8 mouse cellular contexts compared by ENCODE assay signal in genomic region chr7:28812949-28813348, GRCm38 (mm10). TPM values are rescaled to one million over a fixed set of nuclear protein-coding genes. Genes with fewer than 3 reads are reported as not detected.
DNase-seq lines count a peak whose midpoint lies in the region; ATAC-seq and TF ChIP-seq lines count a peak whose summit lies in the region.

No protein-coding gene starts in this region.

- no peaks in the 10 kb centered on the region for H3K9me3 ChIP-seq in forebrain, embryonic 10.5 days
- H3K9me3 ChIP-seq in limb, embryonic 10.5 days (replicated peaks) = no peaks in the 10 kb centered on the region
- no peaks in the 10 kb centered on the region for H3K9me3 ChIP-seq in neural tube, embryonic 12.5 days

- ATAC-seq in neural tube, embryonic 12.5 days (ENCODE audit: low FRiP score, low read depth) = no peak

- H3K36me3 ChIP-seq in forebrain, embryonic 10.5 days (replicated peaks) = peaks cover 64% of the 10 kb centered on the region
- H3K36me3 ChIP-seq in limb, embryonic 10.5 days = peaks cover 63% of the 10 kb centered on the region
- peaks cover 61% of the 10 kb centered on the region for H3K36me3 ChIP-seq in neural tube, embryonic 12.5 days

- peak overlapping the region; percentile 93 for H3K4me2 ChIP-seq in neural tube, embryonic 12.5 days (replicated peaks)

- peak overlapping the region; percentile 34; the same call in 1 of the 2 replicates for H3K27ac ChIP-seq in layer of hippocampus, adult 2 months
- 0 out of 2 replicates have a peak overlapping the region, but pooled peaks have one; percentile 100 for H3K27ac ChIP-seq in forebrain, embryonic 10.5 days
- no peak overlapping the region for H3K27ac ChIP-seq in limb, embryonic 10.5 days
- H3K27ac ChIP-seq in neural tube, embryonic 12.5 days = no peak overlapping the region

- no peak for DNase-seq in layer of hippocampus, adult 2 months (ENCODE audit: low spot score in 2 of 2)
- no peak for DNase-seq in layer of hippocampus, postnatal 36 days
- no peak for DNase-seq in forebrain, embryonic 10.5 days (ENCODE audit: extremely low spot score, low spot score)
- DNase-seq in limb, embryonic 10.5 days (ENCODE audit: low spot score) = no peak
- no peak for DNase-seq in gastrocnemius, adult 18-20 months (ENCODE audit: low spot score)
- DNase-seq in layer of hippocampus, postnatal 10 days (ENCODE audit: low spot score in 2 of 2) = no peak
- no peak for DNase-seq in kidney, postnatal 4 days

- peak; percentile 64 for TF ChIP-seq CTCF in layer of hippocampus, adult 2 months (conservative IDR thresholded peaks at IDR 0.05)

- WGBS in forebrain, embryonic 10.5 days = 87% methylated on average over 5 of the region's 5 CpGs
- whole genome bisulfite sequencing in limb, embryonic 10.5 days = 89% methylated on average over 5 of the region's 5 CpGs
- WGBS in neural tube, embryonic 12.5 days = 89% methylated on average over 5 of the region's 5 CpGs

- peak overlapping the region; percentile 73 for H3K4me3 ChIP-seq in layer of hippocampus, adult 2 months
- H3K4me3 ChIP-seq in forebrain, embryonic 10.5 days = peak overlapping the region; percentile 93
- H3K4me3 ChIP-seq in limb, embryonic 10.5 days = peak overlapping the region; percentile 87
- H3K4me3 ChIP-seq in neural tube, embryonic 12.5 days = peak overlapping the region; percentile 88

- peaks cover 74% of the 10 kb centered on the region for H3K4me1 ChIP-seq in forebrain, embryonic 10.5 days
- peaks cover 59% of the 10 kb centered on the region for H3K4me1 ChIP-seq in limb, embryonic 10.5 days
- H3K4me1 ChIP-seq in neural tube, embryonic 12.5 days = peaks cover 60% of the 10 kb centered on the region

- no peaks in the 10 kb centered on the region for H3K27me3 ChIP-seq in forebrain, embryonic 10.5 days (ENCODE audit: poor library complexity, severe bottlenecking)
- no peaks in the 10 kb centered on the region for H3K27me3 ChIP-seq in limb, embryonic 10.5 days (ENCODE audit: low read depth, poor library complexity, severe bottlenecking)
- no peaks in the 10 kb centered on the region for H3K27me3 ChIP-seq in neural tube, embryonic 12.5 days (replicated peaks)

- H3K9ac ChIP-seq in neural tube, embryonic 12.5 days = 0 out of 2 replicates have a peak overlapping the region, but pooled peaks have one; percentile 97

RNA-seq across cellular contexts. Expression of gene Hnrnpl, which starts 4.6 kb away (rescaled TPM):
- 100 to 1,000 TPM; 410 to 476 TPM for total RNA-seq in layer of hippocampus, adult 2 months (2021)
- 100 to 1,000 TPM; 417 to 431 TPM for total RNA-seq in layer of hippocampus, postnatal 36 days (2021)
- polyA plus RNA-seq in forebrain, embryonic 10.5 days (2016; fragmentation: Nextera tagmentation; extraction: Ambion mirVana) = 325 and 336 TPM in 2 replicates
- 335 and 336 TPM in 2 replicates for polyA plus RNA-seq in limb, embryonic 10.5 days (2016; fragmentation: Nextera tagmentation; extraction: Ambion mirVana)
- polyA plus RNA-seq in neural tube, embryonic 12.5 days (2016; fragmentation: Nextera tagmentation; extraction: Ambion mirVana) = 264 and 338 TPM in 2 replicates
- total RNA-seq in gastrocnemius, adult 18-20 months (2021) = 100 to 1,000 TPM; 110 to 131 TPM
- 100 to 1,000 TPM; 441 to 521 TPM for total RNA-seq in layer of hippocampus, postnatal 10 days (2021)

RNA-seq across cellular contexts. Expression of gene Ech1, which starts 12.1 kb away (rescaled TPM):
- total RNA-seq in layer of hippocampus, adult 2 months (2021) = 10 to 100 TPM; 66.4 to 68.8 TPM
- total RNA-seq in layer of hippocampus, postnatal 36 days (2021) = 10 to 100 TPM; 60.8 to 61.8 TPM
- 68.5 and 72.0 TPM in 2 replicates for polyA plus RNA-seq in forebrain, embryonic 10.5 days (2016; fragmentation: Nextera tagmentation; extraction: Ambion mirVana)
- polyA plus RNA-seq in limb, embryonic 10.5 days (2016; fragmentation: Nextera tagmentation; extraction: Ambion mirVana) = 69.1 and 90.7 TPM in 2 replicates
- 82.2 and 89.2 TPM in 2 replicates for polyA plus RNA-seq in neural tube, embryonic 12.5 days (2016; fragmentation: Nextera tagmentation; extraction: Ambion mirVana)
- 100 to 1,000 TPM; 227 to 344 TPM for total RNA-seq in gastrocnemius, adult 18-20 months (2021)
- 10 to 100 TPM; 49.1 to 50.8 TPM for total RNA-seq in layer of hippocampus, postnatal 10 days (2021)

RNA-seq across cellular contexts. Expression of gene Lgals4, which starts 20.7 kb away (rescaled TPM):
- total RNA-seq in layer of hippocampus, adult 2 months (2021) = 1 to 10 TPM; 4.4 to 6.8 TPM
- 1 to 10 TPM; 3.6 to 6.1 TPM for total RNA-seq in layer of hippocampus, postnatal 36 days (2021)
- polyA plus RNA-seq in forebrain, embryonic 10.5 days (2016; fragmentation: Nextera tagmentation; extraction: Ambion mirVana) = 2.9 and 3.1 TPM in 2 replicates
- 2.7 and 4.1 TPM in 2 replicates for polyA plus RNA-seq in limb, embryonic 10.5 days (2016; fragmentation: Nextera tagmentation; extraction: Ambion mirVana)
- 4.6 and 4.9 TPM in 2 replicates for polyA plus RNA-seq in neural tube, embryonic 12.5 days (2016; fragmentation: Nextera tagmentation; extraction: Ambion mirVana)
- total RNA-seq in gastrocnemius, adult 18-20 months (2021) = 1 to 10 TPM; 1.7 to 3.9 TPM
- total RNA-seq in layer of hippocampus, postnatal 10 days (2021) = 1 to 10 TPM; 2.1 to 2.7 TPM

RNA-seq across cellular contexts. Expression of gene Rinl, which starts 24.2 kb away (rescaled TPM):
- 1 to 10 TPM; 2.6 to 4.5 TPM for total RNA-seq in layer of hippocampus, adult 2 months (2021)
- total RNA-seq in layer of hippocampus, postnatal 36 days (2021) = 1 to 10 TPM; 2.5 TPM
- polyA plus RNA-seq in forebrain, embryonic 10.5 days (2016; fragmentation: Nextera tagmentation; extraction: Ambion mirVana) = 3.4 and 3.8 TPM in 2 replicates
- 2.7 and 3.0 TPM in 2 replicates for polyA plus RNA-seq in limb, embryonic 10.5 days (2016; fragmentation: Nextera tagmentation; extraction: Ambion mirVana)
- polyA plus RNA-seq in neural tube, embryonic 12.5 days (2016; fragmentation: Nextera tagmentation; extraction: Ambion mirVana) = 2.8 TPM in 2 replicates
- under 1 TPM; 0.45 to 0.46 TPM for total RNA-seq in gastrocnemius, adult 18-20 months (2021)
- 1 to 10 TPM; 1.5 to 2.0 TPM for total RNA-seq in layer of hippocampus, postnatal 10 days (2021)

RNA-seq across cellular contexts. Expression of gene Nfkbib, which starts 45.6 kb away (rescaled TPM):
- total RNA-seq in layer of hippocampus, adult 2 months (2021) = 10 to 100 TPM; 25.6 to 27.2 TPM
- total RNA-seq in layer of hippocampus, postnatal 36 days (2021) = 10 to 100 TPM; 25.3 to 29.2 TPM
- polyA plus RNA-seq in forebrain, embryonic 10.5 days (2016; fragmentation: Nextera tagmentation; extraction: Ambion mirVana) = 56.6 and 57.6 TPM in 2 replicates
- 50.5 and 63.1 TPM in 2 replicates for polyA plus RNA-seq in limb, embryonic 10.5 days (2016; fragmentation: Nextera tagmentation; extraction: Ambion mirVana)
- polyA plus RNA-seq in neural tube, embryonic 12.5 days (2016; fragmentation: Nextera tagmentation; extraction: Ambion mirVana) = 51.5 and 52.4 TPM in 2 replicates
- 10 to 100 TPM; 33.2 to 34.9 TPM for total RNA-seq in gastrocnemius, adult 18-20 months (2021)
- 10 to 100 TPM; 32.2 to 35.8 TPM for total RNA-seq in layer of hippocampus, postnatal 10 days (2021)

Comparison
In these comparisons a context has a peak if more than half of its experiments do, and no peak if none do; other contexts are left out.
1. H3K27ac ChIP-seq: peak in layer of hippocampus, adult 2 months (single experiment) and forebrain, embryonic 10.5 days (single experiment); none in limb, embryonic 10.5 days (single experiment) and neural tube, embryonic 12.5 days (single experiment).
2. Peak in every context shown above with its lines, with median percentiles within 50 percentile points of each other: H3K4me3 ChIP-seq.